Mouse (Mus musculus) hindbrain, embryonic 13.5 days (tissue): ENCODE measurements at regions not wholly inside any gene's neighbourhood (a gene's known extent, or its start where the extent isn't known, plus 50 kb on each side); places are given as distances from the start of the nearest gene placed in this dataset.

ENCODE experiments used
- ATAC-seq: fragments of 200-750 bp; cut with Nextera tagmentation; 2 replicates; pipeline ENCODE4 v1.8.0; 2017; ENCODE audit warnings: moderate TSS enrichment; ENCODE audit not compliant: low FRiP score
- H3K27ac ChIP-seq: fragments of 300-500 bp; sonication (generic); 2 replicates; pipeline ENCODE4 v1.5.1; 2015; ENCODE audit warnings: inconsistent platforms, mild to moderate bottlenecking, moderate library complexity
- H3K27me3 ChIP-seq: fragments of 300-500 bp; sonication (generic); 2 replicates; pipeline ENCODE4 v1.6.1; 2015; ENCODE audit warnings: mild to moderate bottlenecking, inconsistent platforms
- H3K36me3 ChIP-seq: fragments of 300-500 bp; sonication (generic); 2 replicates; pipeline ENCODE4 v1.6.1; 2015; ENCODE audit warnings: mild to moderate bottlenecking, inconsistent platforms
- H3K4me1 ChIP-seq: fragments of 300-500 bp; sonication (generic); replicated peaks from 2 replicates; pipeline ENCODE4 v1.6.1; 2015; ENCODE audit warnings: inconsistent platforms
- H3K4me2 ChIP-seq: fragments of 300-500 bp; sonication (generic); 2 replicates; pipeline ENCODE4 v1.6.1; 2015; ENCODE audit warnings: inconsistent platforms, mild to moderate bottlenecking, moderate library complexity
- H3K4me3 ChIP-seq: fragments of 300-500 bp; sonication (generic); 2 replicates; pipeline ENCODE4 v1.5.1; 2015; ENCODE audit warnings: mild to moderate bottlenecking, inconsistent platforms
- H3K9ac ChIP-seq: fragments of 300-500 bp; sonication (generic); 2 replicates; pipeline ENCODE4 v1.6.1; 2015; ENCODE audit warnings: mild to moderate bottlenecking, inconsistent platforms
- H3K9me3 ChIP-seq: fragments of 300-500 bp; sonication (generic); 2 replicates; pipeline ENCODE4 v1.6.1; 2016; ENCODE audit warnings: inconsistent platforms
- WGBS: fragments of 180-500 bp; shearing (Covaris S2); methylation state at CpG from one replicate; pipeline ENCODE4 v1.1.7; 2015; 5-methylcytosine and 5-hydroxymethylcytosine counted together

- 61% methylated on average over 6 of the region's 6 CpGs for WGBS
- Histone ChIP-seq H3K27me3 (no peaks in the 10 kb centered on the region), H3K4me2 (no peak overlapping the region)
Measured at GRCm38 (mm10) chr14:48837181-48837580, 163.6 kb upstream of the Otx2 start.

GRCm38 (mm10) chr14:48836071-48836470, 162.5 kb upstream of the Otx2 start:
- H3K27ac ChIP-seq: no peak overlapping the region
- H3K36me3 ChIP-seq: no peaks in the 10 kb centered on the region
- H3K4me2 ChIP-seq: no peak overlapping the region
- no peak for ATAC-seq
- H3K4me1 ChIP-seq: peaks cover 17% of the 10 kb centered on the region
- no peaks in the 10 kb centered on the region for H3K9me3 ChIP-seq
- 61% methylated on average over 2 of the region's 2 CpGs for WGBS
- H3K27me3 ChIP-seq: no peaks in the 10 kb centered on the region
- no peak overlapping the region for H3K4me3 ChIP-seq
- no peak overlapping the region for H3K9ac ChIP-seq

More at GRCm38 (mm10) chr14:48837181-48837580, 163.6 kb upstream of the Otx2 start:
- no peak overlapping the region for H3K4me3 ChIP-seq
- H3K9me3 ChIP-seq: no peaks in the 10 kb centered on the region
- ATAC-seq: no peak
- H3K27ac ChIP-seq: no peak overlapping the region
- H3K9ac ChIP-seq: no peak overlapping the region
- H3K4me1 ChIP-seq: peaks cover 17% of the 10 kb centered on the region
- no peaks in the 10 kb centered on the region for H3K36me3 ChIP-seq

GRCm38 (mm10) chr14:48834416-48834815, 160.8 kb upstream of the Otx2 start:
- peaks cover 17% of the 10 kb centered on the region for H3K4me1 ChIP-seq
- 92% methylated on average over 2 of the region's 2 CpGs for WGBS
- H3K4me2 ChIP-seq: no peak overlapping the region
- H3K27me3 ChIP-seq: no peaks in the 10 kb centered on the region
- no peaks in the 10 kb centered on the region for H3K9me3 ChIP-seq
- no peak overlapping the region for H3K4me3 ChIP-seq
- H3K36me3 ChIP-seq: no peaks in the 10 kb centered on the region
- no peak overlapping the region for H3K9ac ChIP-seq
- no peak overlapping the region for H3K27ac ChIP-seq
- no peak for ATAC-seq

GRCm38 (mm10) chr14:48826421-48826820, 152.8 kb upstream of the Otx2 start:
- Histone ChIP-seq H3K27ac (no peak overlapping the region), H3K36me3 (no peaks in the 10 kb centered on the region), H3K4me1 (no peaks in the 10 kb centered on the region), H3K27me3 (no peaks in the 10 kb centered on the region), H3K9me3 (no peaks in the 10 kb centered on the region), H3K9ac (no peak overlapping the region), H3K4me2 (no peak overlapping the region), H3K4me3 (no peak overlapping the region)
- WGBS: 74% methylated on average over 5 of the region's 5 CpGs
- no peak for ATAC-seq

GRCm38 (mm10) chr14:48824375-48824774, 150.8 kb upstream of the Otx2 start:
- Histone ChIP-seq H3K4me2 (no peak overlapping the region), H3K27me3 (no peaks in the 10 kb centered on the region), H3K4me1 (no peaks in the 10 kb centered on the region), H3K9ac (no peak overlapping the region), H3K9me3 (no peaks in the 10 kb centered on the region), H3K36me3 (no peaks in the 10 kb centered on the region), H3K27ac (no peak overlapping the region), H3K4me3 (no peak overlapping the region)
- 51% methylated on average over 3 of the region's 3 CpGs for WGBS
- ATAC-seq: no peak

GRCm38 (mm10) chr14:48815941-48816340, 142.3 kb upstream of the Otx2 start:
- ATAC-seq: no peak
- H3K9me3 ChIP-seq: no peaks in the 10 kb centered on the region
- no peak overlapping the region for H3K27ac ChIP-seq
- WGBS: 85% methylated on average over 3 of the region's 3 CpGs
- no peaks in the 10 kb centered on the region; the same call in 1 of the 2 replicates for H3K4me1 ChIP-seq
- no peak overlapping the region for H3K9ac ChIP-seq
- no peak overlapping the region for H3K4me3 ChIP-seq
- no peaks in the 10 kb centered on the region for H3K36me3 ChIP-seq
- no peak overlapping the region for H3K4me2 ChIP-seq
- H3K27me3 ChIP-seq: no peaks in the 10 kb centered on the region; the same call in 1 of the 2 replicates

- Histone ChIP-seq H3K4me2 (no peak overlapping the region), H3K9me3 (no peaks in the 10 kb centered on the region), H3K4me3 (no peak overlapping the region), H3K27me3 (no peaks in the 10 kb centered on the region; the same call in 1 of the 2 replicates), H3K9ac (no peak overlapping the region), H3K27ac (no peak overlapping the region), H3K4me1 (no peaks in the 10 kb centered on the region; the same call in 1 of the 2 replicates), H3K36me3 (no peaks in the 10 kb centered on the region)
- no peak for ATAC-seq
- WGBS: 28% methylated on average over 8 of the region's 8 CpGs
Measured at GRCm38 (mm10) chr14:48815231-48815728, 141.7 kb upstream of the Otx2 start.

- H3K36me3 ChIP-seq: no peaks in the 10 kb centered on the region
- no peak overlapping the region for H3K4me2 ChIP-seq
- no peak overlapping the region for H3K27ac ChIP-seq
- H3K27me3 ChIP-seq: no peaks in the 10 kb centered on the region; the same call in 1 of the 2 replicates
- 61% methylated on average over 11 of the region's 11 CpGs for WGBS
- H3K4me3 ChIP-seq: no peak overlapping the region
- no peak overlapping the region for H3K9ac ChIP-seq
- H3K4me1 ChIP-seq: no peaks in the 10 kb centered on the region; the same call in 1 of the 2 replicates
- H3K9me3 ChIP-seq: no peaks in the 10 kb centered on the region
- ATAC-seq: no peak
Measured at GRCm38 (mm10) chr14:48812741-48813495, 139.3 kb upstream of the Otx2 start.

- 0 out of 2 replicates have a peak, but pooled peaks cover 4% of the 10 kb centered on the region for H3K27me3 ChIP-seq
- no peak for ATAC-seq
- H3K4me2 ChIP-seq: no peak overlapping the region
- H3K4me3 ChIP-seq: no peak overlapping the region
- H3K4me1 ChIP-seq: peaks cover 15% of the 10 kb centered on the region
- no peaks in the 10 kb centered on the region for H3K9me3 ChIP-seq
- WGBS: 95% methylated on average over 4 of the region's 4 CpGs
- no peak overlapping the region for H3K9ac ChIP-seq
- no peaks in the 10 kb centered on the region for H3K36me3 ChIP-seq
- H3K27ac ChIP-seq: no peak overlapping the region
Measured at GRCm38 (mm10) chr14:48804098-48804497, 130.5 kb upstream of the Otx2 start.

GRCm38 (mm10) chr14:48801283-48801682, 127.7 kb upstream of the Otx2 start:
- no peak overlapping the region for H3K27ac ChIP-seq
- H3K9me3 ChIP-seq: no peaks in the 10 kb centered on the region
- H3K36me3 ChIP-seq: no peaks in the 10 kb centered on the region
- WGBS: 45% methylated on average over 14 of the region's 14 CpGs
- H3K27me3 ChIP-seq: 0 out of 2 replicates have a peak, but pooled peaks cover 4% of the 10 kb centered on the region
- H3K9ac ChIP-seq: no peak overlapping the region
- no peak overlapping the region for H3K4me3 ChIP-seq
- no peak for ATAC-seq
- no peak overlapping the region for H3K4me2 ChIP-seq
- peaks cover 15% of the 10 kb centered on the region for H3K4me1 ChIP-seq

- Histone ChIP-seq H3K4me3 (no peak overlapping the region), H3K4me1 (peaks cover 15% of the 10 kb centered on the region), H3K36me3 (no peaks in the 10 kb centered on the region), H3K4me2 (no peak overlapping the region), H3K27me3 (0 out of 2 replicates have a peak, but pooled peaks cover 4% of the 10 kb centered on the region), H3K9me3 (no peaks in the 10 kb centered on the region), H3K27ac (no peak overlapping the region), H3K9ac (no peak overlapping the region)
- ATAC-seq: no peak
- 27% methylated on average over 5 of the region's 5 CpGs for WGBS
Measured at GRCm38 (mm10) chr14:48800857-48801256, 127.2 kb upstream of the Otx2 start.

GRCm38 (mm10) chr14:48800100-48800449, 126.5 kb upstream of the Otx2 start:
- H3K27ac ChIP-seq: no peak overlapping the region
- H3K9me3 ChIP-seq: no peaks in the 10 kb centered on the region
- no peak overlapping the region for H3K4me2 ChIP-seq
- H3K27me3 ChIP-seq: 0 out of 2 replicates have a peak, but pooled peaks cover 4% of the 10 kb centered on the region
- H3K9ac ChIP-seq: no peak overlapping the region
- 23% methylated on average over 4 of the region's 4 CpGs for WGBS
- H3K4me1 ChIP-seq: peaks cover 15% of the 10 kb centered on the region
- no peaks in the 10 kb centered on the region for H3K36me3 ChIP-seq
- H3K4me3 ChIP-seq: no peak overlapping the region
- ATAC-seq: no peak
